Comparison of ENCODE assay signal across 9 mouse cellular contexts in genomic region chr1:126925150-126926035, GRCm38 (mm10).
DNase-seq lines count a peak whose midpoint lies in the region; ATAC-seq lines count a peak whose summit lies in the region.
"Had no signal": no experiment of that assay in that cellular context is flagged by ENCODE, and none has a peak within 500 bp of the region (broad histone marks: within the 10 kb centered on the region; RNA-seq: fewer than 3 reads in every experiment).

No protein-coding gene starts in this region.

- 69% methylated on average over 12 of the region's 12 CpGs for WGBS in heart, embryonic 10.5 days
- WGBS in heart, embryonic 12.5 days: 62% methylated on average over 12 of the region's 12 CpGs
- WGBS in midbrain, embryonic 13.5 days: 77% methylated on average over 12 of the region's 12 CpGs

- H3K4me1 ChIP-seq in heart, embryonic 10.5 days: peaks cover 5% of the 10 kb centered on the region; the same call in 1 of the 2 replicates
- H3K4me1 ChIP-seq in heart, embryonic 12.5 days (replicated peaks): peaks cover 15% of the 10 kb centered on the region
- H3K4me1 ChIP-seq in midbrain, embryonic 13.5 days (replicated peaks): peaks cover 19% of the 10 kb centered on the region

- no peak overlapping the region for H3K27ac ChIP-seq in heart, embryonic 10.5 days
- H3K27ac ChIP-seq in heart, embryonic 12.5 days (ENCODE audit: poor library complexity, severe bottlenecking): no peak overlapping the region
- H3K27ac ChIP-seq in midbrain, embryonic 13.5 days: no peak overlapping the region
- H3K27ac ChIP-seq: midbrain, embryonic 12.5 days had no signal

- H3K9me3 ChIP-seq in heart, embryonic 10.5 days: no peaks in the 10 kb centered on the region
- no peaks in the 10 kb centered on the region for H3K9me3 ChIP-seq in heart, embryonic 12.5 days (replicated peaks)
- H3K9me3 ChIP-seq in midbrain, embryonic 13.5 days: no peaks in the 10 kb centered on the region
- H3K9me3 ChIP-seq: midbrain, embryonic 12.5 days had no signal

- DNase-seq in heart, adult 18-20 months: peak; percentile 85 to 87
- DNase-seq in heart, embryonic 10.5 days (ENCODE audit: low spot score): no peak
- DNase-seq in cerebellum, postnatal 14 days: peak; percentile 97 to 98
- DNase-seq in layer of hippocampus, adult 9-11 months: peak; percentile 76
- DNase-seq in urinary bladder, postnatal 14 days (ENCODE audit: low spot score): peak; percentile 56

- no peak overlapping the region for H3K4me2 ChIP-seq in heart, embryonic 12.5 days
- no peak overlapping the region for H3K4me2 ChIP-seq in midbrain, embryonic 13.5 days (replicated peaks)
- H3K4me2 ChIP-seq: midbrain, embryonic 12.5 days had no signal

- no peaks in the 10 kb centered on the region for H3K36me3 ChIP-seq in heart, embryonic 10.5 days
- no peaks in the 10 kb centered on the region for H3K36me3 ChIP-seq in heart, embryonic 12.5 days
- no peaks in the 10 kb centered on the region for H3K36me3 ChIP-seq in midbrain, embryonic 13.5 days
- H3K36me3 ChIP-seq: midbrain, embryonic 12.5 days had no signal

- no peaks in the 10 kb centered on the region for H3K27me3 ChIP-seq in heart, embryonic 10.5 days (ENCODE audit: insufficient read depth, poor library complexity, severe bottlenecking)
- no peaks in the 10 kb centered on the region for H3K27me3 ChIP-seq in heart, embryonic 12.5 days (replicated peaks)
- H3K27me3 ChIP-seq in midbrain, embryonic 13.5 days: no peaks in the 10 kb centered on the region

- H3K9ac ChIP-seq in heart, embryonic 12.5 days: no peak overlapping the region
- H3K9ac ChIP-seq in midbrain, embryonic 13.5 days (replicated peaks): no peak overlapping the region
- H3K9ac ChIP-seq: midbrain, embryonic 12.5 days had no signal

- peak; percentile 39; the same call in 1 of the 2 replicates for ATAC-seq in heart, embryonic 12.5 days (ENCODE audit: insufficient number of reproducible peaks, low FRiP score)
- ATAC-seq in midbrain, embryonic 13.5 days: peak; percentile 70
- ATAC-seq in erythroid progenitor cell, adult 5-6 weeks (replicated peaks; ENCODE audit: low FRiP score, poor library complexity, severe bottlenecking): no peak

- H3K4me3 ChIP-seq in heart, embryonic 10.5 days: no peak overlapping the region
- no peak overlapping the region for H3K4me3 ChIP-seq in heart, embryonic 12.5 days
- H3K4me3 ChIP-seq in midbrain, embryonic 13.5 days (replicated peaks): no peak overlapping the region
- H3K4me3 ChIP-seq: midbrain, embryonic 12.5 days had no signal
